Comparison of ENCODE assay signal across 9 mouse cellular contexts in genomic region chr10:75930304-75930703, GRCm38 (mm10). TPM values are rescaled to one million over a fixed set of nuclear protein-coding genes. Genes with fewer than 3 reads are reported as not detected.
DNase-seq lines count a peak whose midpoint lies in the region; ATAC-seq and TF ChIP-seq lines count a peak whose summit lies in the region.
"Had no signal": no experiment of that assay in that cellular context is flagged by ENCODE, and none has a peak within 500 bp of the region (broad histone marks: within the 10 kb centered on the region; RNA-seq: fewer than 3 reads in every experiment).

No protein-coding gene starts in this region.

- peaks cover 29% of the 10 kb centered on the region for H3K36me3 ChIP-seq in heart, embryonic 13.5 days
- H3K36me3 ChIP-seq in embryonic facial prominence, embryonic 12.5 days, result peaks cover 31% of the 10 kb centered on the region
- H3K36me3 ChIP-seq in limb, embryonic 10.5 days, result peaks cover 30% of the 10 kb centered on the region
- no peaks in the 10 kb centered on the region for H3K36me3 ChIP-seq in thymus, adult 2 months (ENCODE audit: control insufficient read depth, insufficient read depth, low read length)

- H3K4me2 ChIP-seq in heart, embryonic 13.5 days, result peak overlapping the region; percentile 92
- peak overlapping the region; percentile 83 for H3K4me2 ChIP-seq in embryonic facial prominence, embryonic 12.5 days (replicated peaks)

- peaks cover 29% of the 10 kb centered on the region for H3K27me3 ChIP-seq in heart, embryonic 13.5 days (replicated peaks)
- peaks cover 10% of the 10 kb centered on the region; the same call in 1 of the 2 replicates for H3K27me3 ChIP-seq in embryonic facial prominence, embryonic 12.5 days
- H3K27me3 ChIP-seq in limb, embryonic 10.5 days (ENCODE audit: low read depth, poor library complexity, severe bottlenecking), result peaks cover 63% of the 10 kb centered on the region
- peaks cover 4% of the 10 kb centered on the region; the same call in 1 of the 2 replicates for H3K27me3 ChIP-seq in thymus, adult 2 months (ENCODE audit: control insufficient read depth, insufficient read depth, low read length)

- no peak for ATAC-seq in heart, embryonic 13.5 days (ENCODE audit: extremely low read depth, insufficient number of reproducible peaks, low FRiP score, low TSS enrichment)
- ATAC-seq in embryonic facial prominence, embryonic 12.5 days (ENCODE audit: insufficient number of reproducible peaks, insufficient read depth, low FRiP score, low TSS enrichment), result no peak

- no peak overlapping the region for H3K27ac ChIP-seq in heart, embryonic 13.5 days (replicated peaks)
- peak overlapping the region; percentile 50; the same call in 1 of the 2 replicates for H3K27ac ChIP-seq in embryonic facial prominence, embryonic 12.5 days
- H3K27ac ChIP-seq in limb, embryonic 10.5 days, result no peak overlapping the region
- H3K27ac ChIP-seq in thymus, adult 2 months (ENCODE audit: control insufficient read depth, insufficient read depth, low read length), result no peak overlapping the region

- H3K4me3 ChIP-seq in heart, embryonic 13.5 days, result 0 out of 2 replicates have a peak overlapping the region, but pooled peaks have one; percentile 2
- peak overlapping the region; percentile 66; the same call in 1 of the 2 replicates for H3K4me3 ChIP-seq in embryonic facial prominence, embryonic 12.5 days
- H3K4me3 ChIP-seq in limb, embryonic 10.5 days, result 0 out of 2 replicates have a peak overlapping the region, but pooled peaks have one; percentile 77
- no peak overlapping the region for H3K4me3 ChIP-seq in thymus, adult 2 months (ENCODE audit: control insufficient read depth, insufficient read depth, low read length)

- no peaks in the 10 kb centered on the region for H3K9me3 ChIP-seq in heart, embryonic 13.5 days
- H3K9me3 ChIP-seq in embryonic facial prominence, embryonic 12.5 days, result no peaks in the 10 kb centered on the region
- no peaks in the 10 kb centered on the region for H3K9me3 ChIP-seq in limb, embryonic 10.5 days (replicated peaks)

- WGBS in heart, embryonic 13.5 days, result 11% methylated on average over 6 of the region's 6 CpGs
- 13% methylated on average over 6 of the region's 6 CpGs for WGBS in embryonic facial prominence, embryonic 12.5 days
- WGBS in limb, embryonic 10.5 days, result 41% methylated on average over 6 of the region's 6 CpGs
- 57% methylated on average over 6 of the region's 6 CpGs for WGBS in thymus, adult 2 months

- intact Hi-C loops in heart, postnatal 36 days (cut with DNase I), result no loop called here

- DNase-seq in heart, postnatal 36 days, result no peak
- DNase-seq in 3T3-L1 (ENCODE audit: low read depth, low spot score), result peak; percentile 84
- DNase-seq in limb, embryonic 10.5 days (ENCODE audit: low spot score), result no peak
- no peak for DNase-seq in cerebellum, adult 18-20 months
- no peak for DNase-seq in thymus, adult 2 months
- no peak for DNase-seq in spleen, adult 12 weeks (ENCODE audit: low spot score)
- DNase-seq: left cerebral cortex, postnatal 4 days had no signal

- peaks cover 36% of the 10 kb centered on the region for H3K4me1 ChIP-seq in heart, embryonic 13.5 days
- peaks cover 30% of the 10 kb centered on the region for H3K4me1 ChIP-seq in embryonic facial prominence, embryonic 12.5 days
- H3K4me1 ChIP-seq in limb, embryonic 10.5 days, result peaks cover 39% of the 10 kb centered on the region
- peaks cover 12% of the 10 kb centered on the region for H3K4me1 ChIP-seq in thymus, adult 2 months (replicated peaks; ENCODE audit: control insufficient read depth, insufficient read depth, low read length)

- no peak overlapping the region for H3K9ac ChIP-seq in heart, embryonic 13.5 days
- no peak overlapping the region; the same call in 1 of the 2 replicates for H3K9ac ChIP-seq in embryonic facial prominence, embryonic 12.5 days

- TF ChIP-seq CTCF in thymus, adult 2 months (IDR thresholded peaks at IDR 0.05; ENCODE audit: borderline replicate concordance, control insufficient read depth, extremely low read depth, insufficient read depth, low read length, poor library complexity), result no peak

- TF ChIP-seq POLR2A in thymus, adult 2 months (IDR thresholded peaks at IDR 0.05; ENCODE audit: control insufficient read depth, extremely low read depth, insufficient read depth, low read length, poor library complexity), result no peak

RNA-seq across cellular contexts. Expression of gene Chchd10, which starts 2.6 kb away (rescaled TPM):
- polyA plus RNA-seq in heart, embryonic 13.5 days (2015; fragmentation: Nextera tagmentation; extraction: Ambion mirVana), result 463 and 524 TPM in 2 replicates
- 1,000 to 10,000 TPM; 1,903 to 1,946 TPM for total RNA-seq in heart, postnatal 36 days (2021)
- 10.2 and 11.8 TPM in 2 replicates for polyA plus RNA-seq in embryonic facial prominence, embryonic 12.5 days (2016; fragmentation: Nextera tagmentation; extraction: Ambion mirVana)
- polyA plus RNA-seq in limb, embryonic 10.5 days (2016; fragmentation: Nextera tagmentation; extraction: Ambion mirVana), result 4.9 and 5.8 TPM in 2 replicates
- polyA plus RNA-seq in thymus, adult 2 months (2012; rRNA removed), result 172 and 198 TPM in 2 replicates

RNA-seq across cellular contexts. Expression of gene Mmp11, which starts 6.0 kb away (rescaled TPM):
- polyA plus RNA-seq in heart, embryonic 13.5 days (2015; fragmentation: Nextera tagmentation; extraction: Ambion mirVana), result 28.6 and 30.7 TPM in 2 replicates
- 1 to 10 TPM; 5.9 to 7.7 TPM for total RNA-seq in heart, postnatal 36 days (2021)
- polyA plus RNA-seq in embryonic facial prominence, embryonic 12.5 days (2016; fragmentation: Nextera tagmentation; extraction: Ambion mirVana), result 110 and 112 TPM in 2 replicates
- 39.6 and 68.1 TPM in 2 replicates for polyA plus RNA-seq in limb, embryonic 10.5 days (2016; fragmentation: Nextera tagmentation; extraction: Ambion mirVana)
- 7.5 and 9.3 TPM in 2 replicates for polyA plus RNA-seq in thymus, adult 2 months (2012; rRNA removed)

RNA-seq across cellular contexts. Expression of gene Smarcb1, which starts 8.9 kb away (rescaled TPM):
- 118 and 125 TPM in 2 replicates for polyA plus RNA-seq in heart, embryonic 13.5 days (2015; fragmentation: Nextera tagmentation; extraction: Ambion mirVana)
- total RNA-seq in heart, postnatal 36 days (2021), result 10 to 100 TPM; 20.0 to 20.6 TPM
- polyA plus RNA-seq in embryonic facial prominence, embryonic 12.5 days (2016; fragmentation: Nextera tagmentation; extraction: Ambion mirVana), result 269 TPM in 2 replicates
- polyA plus RNA-seq in limb, embryonic 10.5 days (2016; fragmentation: Nextera tagmentation; extraction: Ambion mirVana), result 285 and 294 TPM in 2 replicates
- 63.0 and 75.5 TPM in 2 replicates for polyA plus RNA-seq in thymus, adult 2 months (2012; rRNA removed)

RNA-seq across cellular contexts. Expression of gene Gm867, which starts 10.2 kb away (rescaled TPM):
- polyA plus RNA-seq in heart, embryonic 13.5 days (2015; fragmentation: Nextera tagmentation; extraction: Ambion mirVana), result 0.99 and 1.8 TPM in 2 replicates
- not detected for total RNA-seq in heart, postnatal 36 days (2021)
- polyA plus RNA-seq in embryonic facial prominence, embryonic 12.5 days (2016; fragmentation: Nextera tagmentation; extraction: Ambion mirVana), result 0.31 and 0.37 TPM in 2 replicates
- 0.20 and 0.49 TPM in 2 replicates for polyA plus RNA-seq in limb, embryonic 10.5 days (2016; fragmentation: Nextera tagmentation; extraction: Ambion mirVana)
- 0.42 TPM in 1 of 2 replicates, not detected in the other for polyA plus RNA-seq in thymus, adult 2 months (2012; rRNA removed)

RNA-seq across cellular contexts. Expression of gene Vpreb3, which starts 12.6 kb away (rescaled TPM):
- 0.25 and 0.41 TPM in 2 replicates for polyA plus RNA-seq in heart, embryonic 13.5 days (2015; fragmentation: Nextera tagmentation; extraction: Ambion mirVana)
- not detected for total RNA-seq in heart, postnatal 36 days (2021)
- 0.56 and 0.79 TPM in 2 replicates for polyA plus RNA-seq in embryonic facial prominence, embryonic 12.5 days (2016; fragmentation: Nextera tagmentation; extraction: Ambion mirVana)
- 0.34 and 0.65 TPM in 2 replicates for polyA plus RNA-seq in limb, embryonic 10.5 days (2016; fragmentation: Nextera tagmentation; extraction: Ambion mirVana)
- 3.1 and 4.8 TPM in 2 replicates for polyA plus RNA-seq in thymus, adult 2 months (2012; rRNA removed)
- total RNA-seq: left cerebral cortex, postnatal 4 days had no signal

Comparison
In these comparisons a context has a peak if more than half of its experiments do, and no peak if none do; other contexts are left out.
1. RNA of gene Chchd10, which starts 2.6 kb away (polyA plus RNA-seq): 463 to 524 TPM in heart, embryonic 13.5 days and 172 to 198 TPM in thymus, adult 2 months; 10.2 to 11.8 TPM in embryonic facial prominence, embryonic 12.5 days and 4.9 to 5.8 TPM in limb, embryonic 10.5 days; every median in the first group is over 10 times any median in the second.